Mouse (Mus musculus) T-helper 2 cell (primary cell): ENCODE measurements around the gene Cass4.

Experiments
- in situ Hi-C: fragments of 300-600 bp; cut with MboI, MseI; formaldehyde crosslinking; loops from one replicate; pipeline ENCODE4 v1.15.1; 2025; ENCODE audit warnings: high pct_unique_total_duplicates

Gene Cass4

GRCm38 (mm10) chr2:172439843-172440639, 46.4 kb downstream of the Cass4 start, which contains the start of gene Rtf2:
Rtf2 (plus strand) TSS chr2:172440556.
- in situ Hi-C loops = loop anchor here (5.0 to 25.0 kb wide), 2 partner anchors 38 to 1297 kb away; partner anchors contain the start of gene Vapb

GRCm38 (mm10) chr2:172440640-172441005, 47.0 kb downstream of the Cass4 start:
- in situ Hi-C loops = loop anchor here (25.0 kb wide), 1 partner anchor 1297 kb away; the partner anchor contains the start of gene Vapb

GRCm38 (mm10) chr2:172441176-172441575, 47.6 kb downstream of the Cass4 start:
- in situ Hi-C loops = loop anchor here (25.0 kb wide), 1 partner anchor 1296 kb away; the partner anchor contains the start of gene Vapb

GRCm38 (mm10) chr2:172445617-172446016, 52.0 kb downstream of the Cass4 start:
- in situ Hi-C loops = loop anchor here (5.0 to 25.0 kb wide), 2 partner anchors 63 to 1292 kb away; partner anchors contain the start of gene Vapb

- in situ Hi-C loops = loop anchor here (5.0 to 25.0 kb wide), 2 partner anchors 65 to 1290 kb away; partner anchors contain the start of gene Vapb
Measured at GRCm38 (mm10) chr2:172447317-172447716, 53.7 kb downstream of the Cass4 start.

GRCm38 (mm10) chr2:172448329-172448728, 54.7 kb downstream of the Cass4 start:
- in situ Hi-C loops = loop anchor here (5.0 to 25.0 kb wide), 2 partner anchors 66 to 1289 kb away; partner anchors contain the start of gene Vapb

- in situ Hi-C loops = no loop called here
Measured at GRCm38 (mm10) chr2:172450640-172451039, 57.0 kb downstream of the Cass4 start.

GRCm38 (mm10) chr2:172452031-172452430, 58.4 kb downstream of the Cass4 start:
- in situ Hi-C loops = no loop called here

- in situ Hi-C loops = no loop called here
Measured at GRCm38 (mm10) chr2:172452458-172452857, 58.9 kb downstream of the Cass4 start.

GRCm38 (mm10) chr2:172458496-172458895, 64.9 kb downstream of the Cass4 start, which contains the start of gene Gcnt7:
Gcnt7 (minus strand) TSS chr2:172458596.
- in situ Hi-C loops = no loop called here

GRCm38 (mm10) chr2:172460647-172461046, 67.1 kb downstream of the Cass4 start:
- in situ Hi-C loops = no loop called here

- in situ Hi-C loops = no loop called here
Measured at GRCm38 (mm10) chr2:172462813-172463212, 69.2 kb downstream of the Cass4 start.

- in situ Hi-C loops = no loop called here
Measured at GRCm38 (mm10) chr2:172466427-172467132, 73.0 kb downstream of the Cass4 start.

- in situ Hi-C loops = no loop called here
Measured at GRCm38 (mm10) chr2:172467206-172467605, 73.6 kb downstream of the Cass4 start.

GRCm38 (mm10) chr2:172468346-172468819, 74.8 kb downstream of the Cass4 start:
- in situ Hi-C loops = no loop called here

GRCm38 (mm10) chr2:172472318-172472717, 78.7 kb downstream of the Cass4 start, which contains the start of gene Fam209:
Fam209 (plus strand) TSS chr2:172472520.
- in situ Hi-C loops = no loop called here

- in situ Hi-C loops = no loop called here
Measured at GRCm38 (mm10) chr2:172473591-172473990, 80.0 kb downstream of the Cass4 start.

GRCm38 (mm10) chr2:172474970-172475369, 81.4 kb downstream of the Cass4 start:
- in situ Hi-C loops = no loop called here

- in situ Hi-C loops = no loop called here
Measured at GRCm38 (mm10) chr2:172476707-172477260, 83.2 kb downstream of the Cass4 start.

GRCm38 (mm10) chr2:172477350-172477749, 83.8 kb downstream of the Cass4 start:
- in situ Hi-C loops = no loop called here

GRCm38 (mm10) chr2:172477860-172478259, 84.3 kb downstream of the Cass4 start:
- in situ Hi-C loops = no loop called here

- in situ Hi-C loops = loop anchor here (10.0 kb wide), 1 partner anchor 295 kb away; no protein-coding TSS in a partner anchor
Measured at GRCm38 (mm10) chr2:172480296-172480695, 86.7 kb downstream of the Cass4 start.
